Mouse (Mus musculus) lung, postnatal 10 days (tissue): ENCODE results near the gene Slc39a2.
"Not testable (repeated sequence)": the region's sequence is repeated elsewhere in the genome, so short reads cannot be mapped to it uniquely, and the experiment has no call there.

ENCODE experiments used
- DNase-seq: peaks from one replicate; pipeline ENCODE4 v3.0.0; 2021

Gene Slc39a2

GRCm38 (mm10) chr14:51892191-51892939 lies at the start of gene Slc39a2:
Slc39a2 (plus strand) TSS chr14:51892889.
- DNase-seq = no peak

- no peak for DNase-seq
Measured at GRCm38 (mm10) chr14:51843882-51844281, 48.8 kb upstream of the Slc39a2 start.

GRCm38 (mm10) chr14:51846566-51846965 lies 46.1 kb upstream of the Slc39a2 start:
- no peak for DNase-seq

- not testable (repeated sequence) for DNase-seq
Measured at GRCm38 (mm10) chr14:51851006-51851405, 41.7 kb upstream of the Slc39a2 start.

- DNase-seq = no peak
Measured at GRCm38 (mm10) chr14:51853399-51853798, 39.3 kb upstream of the Slc39a2 start, which contains the start of gene Ear6. Ear6 (plus strand) TSS chr14:51853699.

GRCm38 (mm10) chr14:51855280-51855679 lies 37.4 kb upstream of the Slc39a2 start:
- DNase-seq = not testable (repeated sequence)

GRCm38 (mm10) chr14:51863603-51864002 lies 29.1 kb upstream of the Slc39a2 start:
- DNase-seq = peak; percentile 11

GRCm38 (mm10) chr14:51870756-51871155 lies 21.9 kb upstream of the Slc39a2 start:
- no peak for DNase-seq

- no peak for DNase-seq
Measured at GRCm38 (mm10) chr14:51871741-51872140, 20.9 kb upstream of the Slc39a2 start.

- DNase-seq = no peak
Measured at GRCm38 (mm10) chr14:51877517-51877916, 15.2 kb upstream of the Slc39a2 start.

- peak; percentile 92 for DNase-seq
Measured at GRCm38 (mm10) chr14:51883527-51884030, 9.1 kb upstream of the Slc39a2 start.

GRCm38 (mm10) chr14:51884031-51884544 lies 8.6 kb upstream of the Slc39a2 start:
- no peak for DNase-seq

GRCm38 (mm10) chr14:51884598-51885331 lies 7.9 kb upstream of the Slc39a2 start, which contains the start of gene Mettl17:
Mettl17 (plus strand) TSS chr14:51884842.
- DNase-seq = peak; percentile 99

- DNase-seq = no peak
Measured at GRCm38 (mm10) chr14:51886051-51886450, 6.6 kb upstream of the Slc39a2 start.

- DNase-seq = no peak
Measured at GRCm38 (mm10) chr14:51889833-51890232, 2.9 kb upstream of the Slc39a2 start.

GRCm38 (mm10) chr14:51893094-51893794 lies 555 bp downstream of the Slc39a2 start:
- peak; percentile 70 for DNase-seq

- no peak for DNase-seq
Measured at GRCm38 (mm10) chr14:51893809-51894208, 1.1 kb downstream of the Slc39a2 start.

GRCm38 (mm10) chr14:51895071-51895470 lies 2.4 kb downstream of the Slc39a2 start:
- DNase-seq = no peak

- no peak for DNase-seq
Measured at GRCm38 (mm10) chr14:51896019-51896418, 3.3 kb downstream of the Slc39a2 start.

- no peak for DNase-seq
Measured at GRCm38 (mm10) chr14:51896539-51897170, 4.0 kb downstream of the Slc39a2 start.

GRCm38 (mm10) chr14:51899351-51899750 lies 6.7 kb downstream of the Slc39a2 start:
- DNase-seq = no peak
